Mouse (Mus musculus) C2C12 (cell line): ENCODE results near the gene Akap9. TPM values are rescaled to one million over a fixed set of nuclear protein-coding genes. Genes with fewer than 3 reads are reported as not detected.
"Not testable (repeated sequence)": the region's sequence is repeated elsewhere in the genome, so short reads cannot be mapped to it uniquely, and the experiment has no call there.

Source experiments
- H3K27me3 ChIP-seq: one replicate; pipeline ENCODE4 v1.6.1; 2011; ENCODE audit not compliant: control insufficient read depth, insufficient read depth, insufficient read length
- H3K36me3 ChIP-seq: one replicate; pipeline ENCODE4 v1.6.1; 2011; ENCODE audit not compliant: control insufficient read depth, insufficient read depth
- H3K4me3 ChIP-seq: one replicate; pipeline ENCODE4 v1.5.1; 2011; ENCODE audit warnings: mild to moderate bottlenecking, control low read depth; ENCODE audit not compliant: poor library complexity, insufficient read depth, severe bottlenecking
- H3K79me2 ChIP-seq: one replicate; pipeline ENCODE4 v1.6.1; 2011; ENCODE audit not compliant: control insufficient read depth, insufficient read depth
- H3K79me3 ChIP-seq: one replicate; pipeline ENCODE4 v1.6.1; 2011; ENCODE audit warnings: low read depth, control low read depth
- H3ac ChIP-seq: one replicate; pipeline ENCODE3; 2011; ENCODE audit warnings: low read depth; ENCODE audit not compliant: control insufficient read depth, insufficient read length
- CEBPB ChIP-seq: IDR thresholded peaks from one replicate; pipeline ENCODE4 v1.6.1; 2011; ENCODE audit warnings: low read depth, mild to moderate bottlenecking, control low read depth, moderate library complexity
- CTCF ChIP-seq: IDR thresholded peaks from one replicate; pipeline ENCODE4 v1.5.1; 2011; ENCODE audit not compliant: control insufficient read depth, insufficient read depth, insufficient read length
- FOSL1 ChIP-seq: IDR thresholded peaks from one replicate; pipeline ENCODE4 v1.8.0; 2011; ENCODE audit warnings: mild to moderate bottlenecking, low read length; ENCODE audit not compliant: poor library complexity, insufficient read depth, severe bottlenecking
- MAX ChIP-seq: IDR thresholded peaks from one replicate; pipeline ENCODE4 v1.6.1; 2011; ENCODE audit warnings: mild to moderate bottlenecking, control low read depth
- MYOD1 ChIP-seq: IDR thresholded peaks from one replicate; pipeline ENCODE4 v1.6.1; 2011; ENCODE audit warnings: low read depth; ENCODE audit not compliant: control insufficient read depth, insufficient read length
- MYOG ChIP-seq: IDR thresholded peaks from one replicate; pipeline ENCODE4 v1.6.1; 2011; ENCODE audit not compliant: control insufficient read depth, insufficient read length; ENCODE audit errors: extremely low read depth
- USF1 ChIP-seq: IDR thresholded peaks from one replicate; pipeline ENCODE4 v1.6.1; 2011; ENCODE audit warnings: low read depth, mild to moderate bottlenecking, control low read depth, moderate library complexity
- polyA plus RNA-seq: library from polyadenylated mRNA; unstranded; fragments of >200 nt; fragmentation: generic; extraction: Trizol; gene quantifications from one replicate; pipeline ENCODE4 v1.2.1, GENCODE M21; 2012; ENCODE audit warnings: missing spikeins

Gene Akap9
- polyA plus RNA-seq, 1 experiment: 2.1 TPM

DNA sequence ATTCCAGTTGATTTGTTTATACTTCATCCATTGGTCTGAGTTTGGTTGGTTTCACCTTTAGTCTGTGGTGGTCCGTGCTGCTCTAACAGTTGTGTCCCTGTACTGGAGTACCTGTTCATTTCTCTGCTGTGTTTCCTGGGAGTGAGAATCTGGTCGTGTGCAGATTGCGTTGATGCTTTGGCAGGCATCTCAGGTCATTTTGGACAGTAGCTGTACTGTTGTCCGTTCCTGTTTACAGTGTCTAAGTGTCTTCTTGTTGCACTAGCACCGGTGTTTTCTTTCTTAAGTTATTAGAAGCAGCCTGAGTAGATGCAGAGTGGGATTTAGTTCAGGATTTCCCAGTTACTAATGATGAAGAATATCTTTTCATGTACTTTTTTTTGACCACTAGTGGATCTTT, 7.4 kb downstream of the Akap9 start:
- TF ChIP-seq CTCF: no peak
- TF ChIP-seq MAX: no peak
- no peak for TF ChIP-seq MYOG
- no peak for TF ChIP-seq USF1
- TF ChIP-seq CEBPB: no peak
- TF ChIP-seq MYOD1: no peak
- TF ChIP-seq FOSL1: no peak
- no peaks in the 10 kb centered on the region for H3K36me3 ChIP-seq
- no peaks in the 10 kb centered on the region for H3K27me3 ChIP-seq
- no peak overlapping the region for H3K4me3 ChIP-seq
- H3K79me2 ChIP-seq: peaks cover 26% of the 10 kb centered on the region
- peaks cover 5% of the 10 kb centered on the region for H3K79me3 ChIP-seq
- no peak overlapping the region for H3ac ChIP-seq

DNA sequence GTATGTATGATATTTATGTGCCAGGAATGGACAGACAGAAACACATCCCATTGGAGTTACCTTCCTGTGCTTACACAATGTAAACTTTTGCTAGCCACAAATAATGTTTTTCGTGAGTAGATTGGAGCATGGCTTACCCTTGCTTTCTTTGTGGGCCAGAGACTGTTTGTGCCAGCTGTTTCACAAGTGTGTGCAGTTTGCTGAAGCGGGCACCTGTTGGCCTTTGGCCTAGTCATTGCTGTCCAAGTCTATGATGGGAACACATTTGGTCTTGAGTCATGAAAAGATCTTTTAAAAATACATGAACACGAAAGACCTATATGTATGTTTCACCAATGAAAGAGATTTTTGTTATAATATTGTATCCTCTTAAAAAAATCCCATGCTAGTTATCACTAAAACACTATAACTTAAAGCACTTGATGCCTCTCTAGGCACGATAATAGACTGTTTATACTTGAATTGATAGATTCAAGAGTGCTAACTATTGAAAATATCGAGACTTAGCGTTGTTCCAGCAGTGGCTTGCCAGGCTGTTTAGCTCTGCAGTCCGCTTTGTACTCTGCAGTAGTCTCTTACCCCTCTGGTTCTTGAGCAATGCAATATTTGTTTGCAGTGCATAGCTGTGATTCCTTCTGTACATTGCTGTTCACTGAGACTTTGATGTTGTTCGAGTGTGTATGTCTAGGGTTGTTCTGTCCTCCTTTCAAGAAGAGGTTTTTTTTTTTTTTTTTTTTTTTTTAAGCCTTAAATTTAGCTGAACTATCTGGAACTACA, 8.1 kb downstream of the Akap9 start:
- no peak overlapping the region for H3K4me3 ChIP-seq
- H3K79me2 ChIP-seq: peaks cover 21% of the 10 kb centered on the region
- no peak for TF ChIP-seq FOSL1
- TF ChIP-seq USF1: no peak
- TF ChIP-seq CTCF: no peak
- TF ChIP-seq MAX: no peak
- no peak for TF ChIP-seq MYOD1
- TF ChIP-seq CEBPB: no peak
- no peak for TF ChIP-seq MYOG
- peaks cover 4% of the 10 kb centered on the region for H3K79me3 ChIP-seq
- no peak overlapping the region for H3ac ChIP-seq
- H3K27me3 ChIP-seq: no peaks in the 10 kb centered on the region
- H3K36me3 ChIP-seq: no peaks in the 10 kb centered on the region

DNA sequence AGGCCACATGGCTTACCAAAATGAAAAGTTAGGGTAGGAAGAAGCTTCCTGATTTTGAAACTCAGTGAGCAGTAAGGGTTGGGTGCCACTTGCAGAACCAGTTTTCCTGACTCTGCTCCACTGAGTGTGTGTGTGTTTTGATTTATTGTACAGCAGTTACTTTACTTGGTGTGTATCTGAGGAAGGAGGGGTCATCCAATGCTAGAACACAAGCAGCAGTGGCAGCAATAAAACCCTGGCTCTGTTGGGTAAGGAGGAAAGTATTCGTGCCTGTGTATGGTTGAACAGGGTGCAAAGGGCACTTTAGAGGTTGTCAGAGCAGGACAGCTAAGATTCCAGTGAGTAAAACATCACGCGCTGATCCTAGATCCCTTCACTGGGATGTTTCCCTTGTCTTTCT, 11.1 kb downstream of the Akap9 start:
- TF ChIP-seq CEBPB (no peak), CTCF (no peak), USF1 (no peak), FOSL1 (no peak), MAX (no peak), MYOD1 (no peak), MYOG (no peak)
- no peaks in the 10 kb centered on the region for H3K27me3 ChIP-seq
- H3K36me3 ChIP-seq: no peaks in the 10 kb centered on the region
- H3ac ChIP-seq: no peak overlapping the region
- peaks cover 5% of the 10 kb centered on the region for H3K79me3 ChIP-seq
- peaks cover 21% of the 10 kb centered on the region for H3K79me2 ChIP-seq
- H3K4me3 ChIP-seq: no peak overlapping the region

DNA sequence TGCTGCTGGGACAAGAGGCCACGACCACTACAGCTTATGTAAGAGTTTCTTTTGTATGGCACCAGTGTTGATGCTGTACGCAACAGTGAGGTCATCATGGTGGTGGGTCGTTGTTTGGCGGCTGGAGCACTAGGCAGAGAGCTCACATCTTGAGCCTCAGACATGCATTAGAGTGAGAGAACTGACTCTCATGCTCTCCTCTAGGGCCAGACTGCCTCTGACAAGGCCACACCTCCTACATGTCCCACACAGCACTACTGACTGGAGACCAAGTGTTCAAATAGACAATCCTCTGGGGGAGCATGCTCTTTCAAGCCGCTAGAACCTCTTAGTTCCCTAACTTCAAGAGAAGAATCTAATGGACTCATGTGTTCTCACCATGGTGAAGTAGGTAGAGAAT, 11.5 kb downstream of the Akap9 start:
- no peak for TF ChIP-seq USF1
- TF ChIP-seq CEBPB: no peak
- no peak for TF ChIP-seq CTCF
- no peak for TF ChIP-seq FOSL1
- TF ChIP-seq MYOD1: no peak
- no peak for TF ChIP-seq MYOG
- TF ChIP-seq MAX: no peak
- Histone ChIP-seq H3ac (no peak overlapping the region), H3K36me3 (no peaks in the 10 kb centered on the region), H3K4me3 (no peak overlapping the region), H3K79me3 (peaks cover 6% of the 10 kb centered on the region), H3K27me3 (no peaks in the 10 kb centered on the region), H3K79me2 (peaks cover 21% of the 10 kb centered on the region)

DNA sequence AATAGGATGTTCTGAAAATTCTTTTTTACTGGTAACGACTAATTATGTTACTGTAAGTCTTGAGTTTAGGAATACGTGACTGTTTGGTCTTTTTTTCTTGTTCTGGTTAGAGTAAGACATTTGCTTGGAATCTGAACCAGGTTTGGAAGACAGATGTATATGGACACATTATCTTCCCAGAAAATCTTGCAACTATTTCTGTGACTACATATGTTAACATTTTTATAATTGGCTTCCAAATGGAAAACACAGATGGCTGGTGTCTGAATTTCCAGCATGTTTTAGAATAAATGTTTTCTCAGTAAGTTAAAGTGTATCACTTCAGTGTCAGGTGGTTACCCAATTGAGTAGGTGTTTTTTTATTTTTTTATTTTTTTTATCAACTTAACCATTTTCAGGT, 13.4 kb downstream of the Akap9 start:
- Histone ChIP-seq H3K4me3 (no peak overlapping the region), H3K79me3 (peaks cover 9% of the 10 kb centered on the region), H3K79me2 (peaks cover 20% of the 10 kb centered on the region), H3ac (no peak overlapping the region), H3K36me3 (no peaks in the 10 kb centered on the region), H3K27me3 (no peaks in the 10 kb centered on the region)
- TF ChIP-seq MYOG: no peak
- TF ChIP-seq CEBPB: no peak
- TF ChIP-seq MYOD1: no peak
- TF ChIP-seq USF1: no peak
- TF ChIP-seq FOSL1: no peak
- no peak for TF ChIP-seq CTCF
- TF ChIP-seq MAX: no peak

DNA sequence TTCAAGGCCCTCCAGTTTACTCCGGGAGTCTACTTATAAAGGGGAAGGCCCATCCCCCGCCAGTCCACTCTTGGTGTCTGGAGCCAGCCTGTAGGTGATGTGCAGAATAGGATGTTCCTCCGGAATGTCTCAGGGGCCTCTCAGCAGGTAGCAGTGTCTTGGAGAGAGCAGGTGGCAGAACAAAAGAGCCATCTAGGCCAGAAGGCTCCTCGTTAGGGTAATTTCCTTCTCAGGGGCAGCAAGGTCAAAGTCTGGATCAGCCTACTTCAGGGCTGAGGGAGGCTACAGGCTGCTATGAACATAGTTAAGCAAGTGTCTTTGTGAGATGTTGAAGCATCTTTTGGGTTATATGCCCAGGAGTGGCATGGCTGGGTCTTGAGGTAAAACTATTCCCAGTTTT, 15.3 kb downstream of the Akap9 start:
- H3K4me3 ChIP-seq, H3K79me3 ChIP-seq, H3K27me3 ChIP-seq, H3ac ChIP-seq, H3K36me3 ChIP-seq: not testable (repeated sequence)
- peaks cover 13% of the 10 kb centered on the region for H3K79me2 ChIP-seq
